Mouse (Mus musculus) urinary bladder, postnatal 36 days (tissue): ENCODE results near the gene Zfp764.
A peak's percentile ranks its signal among the peaks of the same experiment; 100 is the strongest.
"Not testable (repeated sequence)": the region's sequence is repeated elsewhere in the genome, so short reads cannot be mapped to it uniquely, and the experiment has no call there.

Experiments used
- DNase-seq, 2 experiments: peaks; one replicate each; pipeline ENCODE4 v3.0.0; 2022; ENCODE audit warnings: low spot score in 2 of 2, mixed read lengths in 1 of 2

The Zfp764 gene

DNA sequence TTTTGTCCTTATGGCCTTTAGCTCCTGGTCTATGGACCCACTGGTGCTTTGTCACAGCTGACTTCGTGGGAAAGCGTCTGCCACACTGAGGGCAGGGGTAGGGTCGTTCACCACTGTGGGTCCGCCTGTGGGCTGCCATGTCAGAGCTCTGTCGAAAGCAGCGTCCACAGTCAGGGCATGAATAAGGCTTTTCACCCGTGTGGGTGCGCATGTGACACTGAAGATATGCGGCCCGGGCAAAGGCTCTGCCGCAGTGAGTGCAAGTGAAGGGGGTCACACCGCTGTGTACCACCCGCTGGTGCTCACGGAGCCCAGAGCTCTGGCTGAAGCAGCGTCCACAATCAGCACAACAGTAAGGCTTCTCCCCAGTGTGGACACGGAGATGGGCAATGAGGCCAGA lies 15.1 kb downstream of the Zfp764 start:
- no peak for DNase-seq

DNA sequence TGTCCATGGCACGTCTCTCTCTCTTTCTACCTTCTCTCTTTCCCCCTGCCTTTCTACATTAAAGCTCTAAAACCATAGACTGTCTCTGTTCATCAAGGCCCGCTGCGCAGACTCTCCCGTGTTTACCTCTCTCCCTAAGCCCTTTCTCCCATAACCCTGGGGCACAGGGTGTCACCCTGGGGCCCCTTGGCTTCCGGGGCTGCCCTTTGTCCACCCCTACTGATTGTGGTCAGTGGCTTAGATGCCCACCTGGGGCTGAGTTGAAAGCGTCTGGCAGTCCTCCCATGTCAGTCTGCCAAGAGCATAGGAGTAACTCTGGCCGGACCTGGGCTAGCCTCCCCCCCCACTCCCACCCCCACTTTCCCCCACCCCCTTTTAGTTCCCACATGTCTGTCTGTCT lies 16.3 kb downstream of the Zfp764 start:
- DNase-seq, result no peak

DNA sequence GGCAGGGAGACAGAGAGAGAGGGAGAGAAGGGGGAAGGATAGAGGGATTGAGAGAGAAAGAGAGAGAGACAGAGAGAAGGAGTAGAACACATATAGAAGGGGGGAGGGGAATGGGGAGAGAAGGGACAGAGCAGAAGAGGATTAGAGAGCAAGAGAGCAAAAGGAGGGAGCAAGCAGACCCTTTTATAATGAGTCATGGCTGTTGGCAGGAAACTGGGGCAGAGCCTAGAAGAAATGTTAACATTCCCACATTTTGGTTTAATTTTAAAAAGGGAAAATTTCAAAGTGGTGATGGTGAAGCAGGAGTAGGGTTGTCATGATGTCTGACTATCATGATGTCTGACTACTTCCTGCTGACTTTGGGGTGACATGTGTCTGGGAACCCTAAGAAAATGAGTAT lies 18.4 kb downstream of the Zfp764 start:
- DNase-seq, result not testable (repeated sequence)

DNA sequence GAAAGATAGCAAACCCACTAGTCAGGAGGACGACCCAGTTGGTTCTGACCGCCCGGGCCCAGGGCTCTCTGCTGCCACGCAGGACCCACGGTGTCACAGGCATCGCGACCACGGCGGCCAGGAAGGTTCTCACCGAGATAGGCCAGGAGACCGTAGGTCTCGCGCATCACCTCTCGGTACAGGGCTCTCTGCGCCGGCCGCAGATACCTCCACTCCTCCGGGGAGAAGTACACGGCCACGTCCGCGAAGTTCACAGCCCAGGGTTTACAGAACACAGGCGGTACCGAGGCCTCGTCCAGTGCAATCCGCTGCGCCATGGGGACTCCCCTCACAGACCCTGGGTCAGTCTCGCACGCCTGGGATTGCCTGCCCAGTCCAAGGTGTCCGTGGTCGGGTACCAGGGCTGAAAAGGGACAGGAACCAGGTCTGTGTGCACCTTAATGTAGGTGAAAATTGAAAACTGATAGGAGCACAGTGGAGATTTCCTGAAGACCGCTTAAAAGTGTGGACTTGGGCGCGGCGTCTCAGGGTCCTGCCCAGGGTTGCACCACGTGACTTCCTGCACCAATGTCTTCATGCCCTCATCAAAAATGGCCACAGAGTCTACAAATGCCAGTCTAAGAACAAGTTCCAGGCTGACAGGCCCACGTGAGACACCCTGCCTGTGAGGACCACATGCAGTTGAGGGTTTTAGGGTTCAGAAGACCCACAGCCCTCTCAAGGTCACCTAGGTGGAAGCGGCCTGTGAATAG lies 19.8 kb downstream of the Zfp764 start, which contains the start of gene 9130019O22Rik:
9130019O22Rik (minus strand) TSS at position 526 of the 752 bp plus-strand sequence.
- DNase-seq, result peak; percentile 86 to 87

DNA sequence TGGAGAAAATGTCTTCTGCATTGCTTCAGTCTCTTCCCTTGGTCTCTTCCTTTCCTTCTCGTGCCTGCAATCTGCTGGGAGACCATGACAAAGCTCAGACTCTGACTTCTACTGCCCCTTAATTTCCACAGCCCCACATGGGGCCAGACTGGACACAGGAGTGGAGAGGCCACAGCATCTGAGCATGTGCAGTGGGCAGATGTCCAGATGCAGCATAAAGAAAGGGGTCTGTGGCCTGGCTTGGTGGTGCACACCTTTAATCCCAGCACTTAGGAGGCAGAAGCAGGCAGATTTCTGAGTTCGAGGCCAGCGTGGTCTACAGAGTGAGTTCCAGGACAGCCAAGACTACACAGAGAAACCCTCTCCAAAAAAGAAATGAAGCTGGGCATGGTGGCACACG lies 21.1 kb downstream of the Zfp764 start:
- not testable (repeated sequence) for DNase-seq

DNA sequence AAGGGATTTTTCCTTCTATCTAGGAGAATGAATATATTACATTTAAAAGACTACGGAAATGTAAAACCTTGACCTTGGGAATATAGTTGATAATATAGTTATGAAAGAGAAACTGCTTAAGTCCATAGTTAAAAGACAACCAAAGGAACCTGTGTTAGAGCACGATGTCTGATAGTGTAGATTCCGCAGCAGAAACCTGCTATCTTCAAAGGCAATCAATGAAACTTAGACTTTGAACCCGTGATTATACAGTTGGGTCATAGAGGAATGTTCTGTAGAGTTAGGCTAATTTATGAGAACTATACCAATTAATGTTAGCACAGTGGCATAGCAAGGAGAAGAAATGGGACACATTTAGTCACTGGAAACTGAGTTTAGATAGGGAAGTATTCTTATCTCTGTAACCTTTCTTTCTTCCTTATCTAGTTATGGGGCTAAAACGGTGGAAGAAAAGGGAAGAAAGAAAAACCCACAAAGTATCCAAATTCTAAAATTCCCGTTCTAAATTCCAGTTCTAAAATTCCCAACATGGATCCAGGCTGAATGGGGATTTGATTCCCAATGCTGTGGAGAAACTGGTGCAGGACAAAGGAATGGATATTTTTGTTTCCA lies 28.2 kb downstream of the Zfp764 start:
- no peak for DNase-seq

DNA sequence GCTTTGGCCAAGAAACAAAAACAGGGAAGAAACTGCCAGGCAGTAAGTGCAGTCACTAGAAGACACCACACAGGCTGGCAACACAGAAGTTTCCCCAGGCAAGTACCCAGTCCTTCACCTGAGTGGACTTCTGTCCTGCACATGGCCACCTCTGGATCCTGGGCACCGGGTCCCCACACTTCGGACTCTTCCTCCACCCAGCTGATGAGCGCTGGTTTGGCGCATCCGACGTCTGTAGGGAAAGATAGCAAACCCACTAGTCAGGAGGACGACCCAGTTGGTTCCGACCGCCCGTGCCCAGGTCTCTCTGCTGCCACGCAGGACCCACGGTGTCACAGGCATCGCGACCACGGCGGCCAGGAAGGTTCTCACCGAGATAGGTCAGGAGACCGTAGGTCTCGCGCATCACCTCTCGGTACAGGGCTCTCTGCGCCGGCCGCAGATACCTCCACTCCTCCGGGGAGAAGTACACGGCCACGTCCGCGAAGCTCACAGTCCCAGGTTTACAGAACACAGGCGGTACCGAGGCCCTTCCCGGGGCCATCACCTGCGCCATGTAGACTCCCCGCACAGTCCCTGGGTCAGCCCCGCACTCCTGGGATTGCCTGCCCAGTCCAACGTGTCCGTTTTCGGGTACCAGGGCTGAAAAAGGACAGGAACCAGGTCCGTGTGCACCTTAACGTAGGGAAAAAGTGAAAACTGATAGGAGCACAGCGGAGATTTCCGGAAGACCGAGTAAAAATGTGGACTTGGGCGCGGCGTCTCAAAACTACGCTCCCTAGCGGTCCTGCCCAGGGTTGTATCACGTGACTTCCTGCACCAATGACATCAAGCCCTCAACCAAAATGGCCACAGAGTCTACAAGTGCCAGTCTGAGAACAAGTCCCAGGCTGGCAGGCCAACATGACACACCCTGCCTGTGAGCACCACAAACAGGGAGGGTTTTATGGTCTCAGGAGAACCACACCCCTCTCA lies 31.1 kb downstream of the Zfp764 start, which contains the start of gene Zfp747:
Zfp747 (minus strand) TSS at position 780 of the 975 bp plus-strand sequence.
- peak; percentile 92 for DNase-seq

DNA sequence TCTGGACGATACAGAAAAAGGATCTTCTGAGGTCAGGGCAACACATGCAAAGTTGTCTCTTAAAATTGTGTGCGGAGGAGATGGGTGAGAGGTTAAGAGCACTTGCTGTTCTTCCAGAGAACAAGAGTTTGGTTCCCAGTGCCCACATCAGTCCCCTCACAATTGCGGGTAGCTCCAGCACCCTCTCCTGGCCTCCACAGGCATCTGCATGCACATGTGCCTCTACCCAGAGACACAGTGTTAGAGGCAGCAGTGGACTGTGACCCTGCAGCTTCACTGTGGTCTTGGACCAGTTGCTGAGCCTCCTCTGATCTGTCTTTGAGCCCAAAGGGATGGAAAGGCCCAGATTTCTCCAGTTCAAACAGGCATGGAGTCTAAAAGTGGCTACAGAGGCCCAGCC lies 34.8 kb downstream of the Zfp764 start:
- DNase-seq, result not testable (repeated sequence)

DNA sequence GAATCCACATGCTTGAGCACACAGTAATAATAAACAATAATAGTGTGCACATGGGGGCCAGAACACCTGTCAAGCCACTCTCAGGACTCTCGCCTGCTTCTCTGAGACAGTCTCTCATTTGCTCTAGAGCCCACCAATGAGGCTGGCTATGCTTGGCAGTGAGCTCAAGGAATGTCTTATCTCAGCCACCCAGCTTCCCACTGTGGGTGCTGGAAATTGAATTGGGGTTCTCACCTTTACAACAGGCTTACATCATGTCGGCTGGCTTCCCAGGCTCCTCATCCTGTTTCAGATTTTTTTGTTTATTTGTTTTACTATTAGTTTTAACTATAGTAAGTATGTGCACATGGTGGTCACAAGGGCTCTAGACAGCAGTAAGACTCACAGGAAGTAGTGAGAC lies 35.4 kb downstream of the Zfp764 start:
- no peak for DNase-seq

DNA sequence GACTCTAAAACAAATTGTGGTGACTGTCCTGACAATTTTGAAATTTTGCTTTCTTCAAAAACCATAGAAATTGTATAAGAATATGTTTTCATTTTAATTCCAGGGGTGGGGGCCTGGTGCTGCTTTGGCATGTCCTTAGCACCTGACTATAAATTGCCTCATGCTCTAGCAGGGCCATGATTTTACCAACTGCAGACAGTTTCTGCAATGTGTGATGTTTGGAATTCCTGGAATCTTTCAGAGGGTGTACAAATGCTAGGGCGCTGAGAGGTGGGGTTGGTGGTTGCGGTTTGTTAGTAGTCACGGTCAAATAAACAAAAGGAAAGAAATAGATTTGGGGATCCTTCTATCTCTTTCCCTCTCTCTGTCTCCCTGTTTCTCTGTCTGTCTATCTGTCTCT lies 40.4 kb downstream of the Zfp764 start:
- DNase-seq, result no peak

DNA sequence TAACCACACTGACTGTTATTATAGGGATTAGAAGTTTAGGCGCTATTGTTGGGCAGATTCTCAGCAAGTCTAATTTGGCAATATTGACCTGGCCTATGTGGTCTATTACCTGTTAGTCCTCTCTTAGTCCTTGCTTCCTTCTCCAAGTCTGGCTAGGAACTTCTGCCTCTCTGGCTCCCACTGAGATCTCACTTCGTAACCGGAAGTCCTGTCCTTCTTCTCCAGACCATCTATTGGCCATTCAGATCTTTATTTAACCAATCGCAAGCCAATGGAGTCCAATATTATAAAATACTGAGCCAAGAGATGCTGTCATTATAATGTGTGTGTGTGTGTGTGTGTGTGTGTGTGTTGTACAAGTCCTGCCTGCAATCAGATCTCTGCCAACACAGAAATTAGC lies 42.5 kb downstream of the Zfp764 start:
- DNase-seq, result no peak

DNA sequence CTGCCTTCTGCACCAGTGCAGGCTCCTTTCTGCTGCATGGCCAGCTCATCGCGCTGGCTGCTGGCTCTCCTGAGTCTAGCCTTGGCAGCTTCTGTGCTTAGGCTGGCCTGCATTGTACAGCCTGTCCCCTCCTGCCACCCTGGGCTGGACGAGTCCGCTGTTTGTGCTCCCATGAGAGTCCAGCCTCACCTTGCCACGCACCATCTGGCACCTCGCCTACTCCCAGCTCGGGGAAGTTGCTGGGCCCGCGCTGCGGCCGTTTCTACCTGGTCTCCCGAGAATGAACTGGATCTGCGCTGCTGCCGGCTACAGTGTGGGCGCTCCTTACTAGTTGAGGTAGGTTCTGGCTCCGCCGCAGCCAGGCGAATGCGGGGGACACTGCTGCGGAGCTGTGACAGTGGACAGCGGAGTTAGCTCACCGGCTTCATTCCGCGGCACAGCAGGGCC lies 43.1 kb downstream of the Zfp764 start:
- no peak for DNase-seq

DNA sequence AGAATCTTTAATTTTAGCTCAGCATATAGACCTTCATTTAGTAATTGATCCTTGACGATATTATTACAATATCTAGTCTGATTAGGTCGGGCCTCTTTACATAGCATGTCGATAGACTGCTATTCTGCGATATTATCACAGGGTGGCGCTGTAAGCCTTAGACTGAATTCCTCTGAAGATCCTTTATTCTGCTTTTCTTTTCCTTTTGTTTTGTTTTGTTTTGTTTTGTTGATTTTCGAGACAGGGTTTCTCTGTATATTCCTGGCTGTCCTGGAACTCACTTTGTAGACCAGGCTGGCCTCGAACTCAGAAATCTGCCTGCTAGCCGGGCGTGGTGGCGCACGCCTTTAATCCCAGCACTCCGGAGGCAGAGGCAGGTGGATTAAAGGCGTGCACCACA lies 44.2 kb downstream of the Zfp764 start:
- DNase-seq, result not testable (repeated sequence)

DNA sequence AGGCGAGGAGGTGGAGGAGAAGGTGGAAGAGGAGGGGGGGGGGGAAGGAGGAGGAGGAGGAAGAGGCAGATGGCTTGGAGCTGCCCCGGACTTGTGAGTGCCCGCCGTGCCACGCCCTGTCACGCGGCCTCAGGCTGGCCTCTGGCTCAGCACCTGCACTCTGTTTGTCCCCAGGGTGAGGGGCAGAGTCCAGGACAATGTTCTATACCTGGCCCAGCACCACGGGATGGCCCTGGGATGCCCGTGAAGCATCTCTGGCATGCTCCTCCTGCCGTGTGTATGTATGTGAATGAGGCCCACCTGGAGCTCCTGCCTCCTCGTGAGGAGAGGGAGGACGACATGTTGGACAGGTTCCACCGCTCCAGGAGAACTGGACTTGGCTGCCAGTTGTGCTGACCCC lies 45.2 kb downstream of the Zfp764 start:
- no peak for DNase-seq

DNA sequence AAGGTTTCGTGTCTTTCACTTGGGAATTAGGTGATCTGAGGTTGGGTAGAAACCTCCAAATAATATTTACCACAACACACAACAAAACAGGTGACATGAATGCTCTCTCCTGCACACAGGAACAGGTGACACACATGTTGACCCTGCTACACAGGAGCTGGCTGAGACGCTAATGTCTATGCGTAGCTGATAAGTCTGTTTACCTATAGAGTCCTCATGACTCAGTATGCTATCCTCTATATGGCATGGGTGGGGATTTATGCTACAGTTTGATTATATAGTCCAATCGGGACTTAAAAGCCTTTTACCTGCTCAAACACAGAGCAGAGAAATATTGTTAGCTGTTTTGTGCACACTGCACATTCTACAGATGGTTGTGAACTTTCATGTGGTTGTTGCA lies 46.4 kb downstream of the Zfp764 start:
- no peak for DNase-seq

DNA sequence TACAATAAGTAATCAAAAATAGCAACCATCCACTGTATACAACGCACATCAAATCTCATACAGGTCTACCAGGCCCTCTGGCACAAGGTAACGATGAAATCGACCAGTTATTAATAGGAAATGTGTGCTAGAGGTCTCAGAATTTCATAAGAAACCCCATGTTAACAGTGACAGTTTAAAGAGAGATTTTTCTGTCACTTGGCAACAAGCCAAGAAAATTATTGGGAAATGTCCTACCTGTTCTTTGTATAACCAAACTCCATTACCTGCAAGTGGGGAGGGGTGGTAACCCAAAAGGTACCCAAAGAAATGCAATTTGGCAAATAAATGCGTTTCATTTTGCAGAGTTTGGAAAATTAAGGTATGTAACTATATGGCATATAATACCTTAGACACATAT lies 48.1 kb downstream of the Zfp764 start:
- no peak for DNase-seq

DNA sequence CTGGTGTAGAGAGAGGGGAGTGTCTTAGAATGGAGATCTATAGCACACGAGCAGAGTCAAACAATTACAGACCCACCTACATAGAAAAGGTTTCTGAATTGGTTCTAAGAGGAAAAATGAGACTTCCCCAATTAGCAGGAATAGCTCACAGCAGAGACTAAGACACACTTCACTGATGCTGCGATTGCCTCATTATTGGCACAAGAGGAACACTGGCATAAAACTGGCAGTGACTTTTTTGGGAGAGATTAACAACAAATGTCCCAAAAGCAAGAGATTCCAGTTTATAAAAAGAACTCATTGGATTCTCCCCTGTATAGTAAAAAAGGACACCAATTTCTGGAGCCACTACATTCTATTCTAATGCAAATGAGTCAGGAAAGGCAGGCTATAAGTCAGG lies 48.8 kb downstream of the Zfp764 start:
- no peak for DNase-seq

DNA sequence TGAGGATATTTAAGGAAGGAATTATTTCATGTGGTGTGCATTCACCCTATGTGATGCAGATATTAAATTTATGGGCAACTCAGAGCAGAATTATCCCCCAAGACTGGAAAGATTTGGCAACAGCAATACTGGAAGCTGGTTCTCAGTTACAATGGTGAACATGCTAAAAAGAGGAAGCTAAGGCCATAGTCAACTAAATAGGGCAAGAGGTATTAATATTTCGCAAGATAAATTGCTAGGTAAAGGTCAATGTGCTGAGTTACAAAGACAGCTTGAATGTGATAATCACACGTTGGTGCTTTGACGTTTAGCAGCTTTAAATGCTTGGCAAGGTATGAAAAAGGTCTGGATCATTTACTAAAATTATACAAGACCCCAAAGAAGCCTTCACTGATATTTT lies 50.8 kb downstream of the Zfp764 start:
- no peak for DNase-seq
